15 mouse cellular contexts compared by ENCODE assay signal in genomic region chr10:121869941-121870340, GRCm38 (mm10).
DNase-seq lines count a peak whose midpoint lies in the region; ATAC-seq and TF ChIP-seq lines count a peak whose summit lies in the region.
"Had no signal": no experiment of that assay in that cellular context is flagged by ENCODE, and none has a peak within 500 bp of the region (broad histone marks: within the 10 kb centered on the region; RNA-seq: fewer than 3 reads in every experiment).

No protein-coding gene starts in this region.

- H3K9me3 ChIP-seq in kidney, postnatal 0 days (replicated peaks; ENCODE audit: low read length), result no peaks in the 10 kb centered on the region
- peaks cover 3% of the 10 kb centered on the region; the same call in 1 of the 2 replicates for H3K9me3 ChIP-seq in kidney, embryonic 16.5 days (ENCODE audit: low read length)
- no peaks in the 10 kb centered on the region; the same call in 1 of the 2 replicates for H3K9me3 ChIP-seq in stomach, embryonic 14.5 days (ENCODE audit: control insufficient read depth, low read depth, low read length)
- no peaks in the 10 kb centered on the region for H3K9me3 ChIP-seq in stomach, postnatal 0 days (ENCODE audit: control insufficient read depth, low read length)
- no peaks in the 10 kb centered on the region for H3K9me3 ChIP-seq in stomach, embryonic 16.5 days (replicated peaks; ENCODE audit: control insufficient read depth, low read length)
- H3K9me3 ChIP-seq: embryonic facial prominence, embryonic 15.5 days; liver, embryonic 15.5 days had no signal

- WGBS in kidney, postnatal 0 days, result 64% methylated on average over 8 of the region's 8 CpGs
- 55% methylated on average over 8 of the region's 8 CpGs for WGBS in kidney, embryonic 16.5 days
- WGBS in stomach, embryonic 14.5 days, result 35% methylated on average over 8 of the region's 8 CpGs
- 46% methylated on average over 8 of the region's 8 CpGs for WGBS in stomach, postnatal 0 days
- 39% methylated on average over 8 of the region's 8 CpGs for WGBS in stomach, embryonic 16.5 days

- 0 out of 2 replicates have a peak, but pooled peaks cover 5% of the 10 kb centered on the region for H3K36me3 ChIP-seq in kidney, postnatal 0 days (ENCODE audit: insufficient read depth, low read length)
- peaks cover 17% of the 10 kb centered on the region for H3K36me3 ChIP-seq in kidney, embryonic 16.5 days (ENCODE audit: insufficient read depth, low read length)
- H3K36me3 ChIP-seq in stomach, embryonic 14.5 days (ENCODE audit: control insufficient read depth, insufficient read depth, low read length), result peaks cover 10% of the 10 kb centered on the region
- H3K36me3 ChIP-seq in stomach, postnatal 0 days (ENCODE audit: control insufficient read depth, insufficient read depth, low read length), result no peaks in the 10 kb centered on the region
- peaks cover 9% of the 10 kb centered on the region for H3K36me3 ChIP-seq in stomach, embryonic 16.5 days (ENCODE audit: control insufficient read depth, insufficient read depth, low read length)

- TF ChIP-seq CTCF in kidney, postnatal 0 days (IDR thresholded peaks at IDR 0.05; ENCODE audit: low read depth), result no peak
- no peak for TF ChIP-seq CTCF in stomach, postnatal 0 days (IDR thresholded peaks at IDR 0.05; ENCODE audit: low read depth)

- no peak for TF ChIP-seq EP300 in stomach, postnatal 0 days (optimal IDR thresholded peaks at IDR 0.05)

- H3K4me2 ChIP-seq in kidney, postnatal 0 days (ENCODE audit: low read length), result no peak overlapping the region
- no peak overlapping the region for H3K4me2 ChIP-seq in kidney, embryonic 16.5 days (replicated peaks; ENCODE audit: low read depth, low read length)
- no peak overlapping the region for H3K4me2 ChIP-seq in stomach, embryonic 14.5 days (replicated peaks; ENCODE audit: low read depth, low read length)
- no peak overlapping the region for H3K4me2 ChIP-seq in stomach, postnatal 0 days (replicated peaks; ENCODE audit: low read depth)
- H3K4me2 ChIP-seq in stomach, embryonic 16.5 days (ENCODE audit: low read depth, low read length), result 0 out of 2 replicates have a peak overlapping the region, but pooled peaks have one; percentile 7
- H3K4me2 ChIP-seq: embryonic facial prominence, embryonic 15.5 days; hindbrain, embryonic 12.5 days; liver, embryonic 15.5 days had no signal

- peak; percentile 14 to 21 for DNase-seq in heart, adult 18-20 months
- DNase-seq in heart, postnatal 25 days (ENCODE audit: low spot score), result no peak
- peak; percentile 80 for DNase-seq in kidney, postnatal 0 days (ENCODE audit: low spot score)
- no peak for DNase-seq in stomach, postnatal 0 days (ENCODE audit: low spot score)
- no peak for DNase-seq in spleen, postnatal 10 days (ENCODE audit: low spot score in 2 of 2)
- DNase-seq: adrenal gland, adult 2 months; B cell, adult 2 months; cerebellum, adult 11-12 months; right cerebral cortex, postnatal 4 days had no signal

- no peak for ATAC-seq in kidney, postnatal 0 days (replicated peaks; ENCODE audit: low FRiP score, low read depth)
- no peak for ATAC-seq in kidney, embryonic 16.5 days (ENCODE audit: low FRiP score, low TSS enrichment)
- ATAC-seq in stomach, embryonic 14.5 days (ENCODE audit: insufficient number of reproducible peaks, insufficient read depth, low FRiP score, low read depth), result no peak
- no peak for ATAC-seq in stomach, postnatal 0 days (ENCODE audit: low FRiP score, low TSS enrichment)
- ATAC-seq in stomach, embryonic 16.5 days (ENCODE audit: insufficient read depth, low FRiP score), result peak; percentile 30; the same call in 1 of the 2 replicates

- H3K4me1 ChIP-seq in kidney, postnatal 0 days (replicated peaks; ENCODE audit: insufficient read depth, low read length), result no peaks in the 10 kb centered on the region
- H3K4me1 ChIP-seq in kidney, embryonic 16.5 days (ENCODE audit: insufficient read depth, low read length), result peaks cover 28% of the 10 kb centered on the region
- peaks cover 9% of the 10 kb centered on the region; the same call in 1 of the 2 replicates for H3K4me1 ChIP-seq in stomach, embryonic 14.5 days (ENCODE audit: control insufficient read depth, insufficient read depth, low read length)
- no peaks in the 10 kb centered on the region for H3K4me1 ChIP-seq in stomach, postnatal 0 days (replicated peaks; ENCODE audit: control insufficient read depth, insufficient read depth)
- H3K4me1 ChIP-seq in stomach, embryonic 16.5 days (ENCODE audit: control insufficient read depth, insufficient read depth, low read length), result peaks cover 24% of the 10 kb centered on the region; the same call in 1 of the 2 replicates
- H3K4me1 ChIP-seq: liver, embryonic 15.5 days had no signal

- no peak overlapping the region for H3K9ac ChIP-seq in kidney, postnatal 0 days (ENCODE audit: low read depth, low read length)
- no peak overlapping the region for H3K9ac ChIP-seq in kidney, embryonic 16.5 days (replicated peaks; ENCODE audit: low read length)
- no peak overlapping the region for H3K9ac ChIP-seq in stomach, embryonic 14.5 days (replicated peaks; ENCODE audit: low read depth, low read length)
- H3K9ac ChIP-seq in stomach, postnatal 0 days (ENCODE audit: low read length), result no peak overlapping the region
- H3K9ac ChIP-seq in stomach, embryonic 16.5 days (ENCODE audit: low read length), result no peak overlapping the region
- H3K9ac ChIP-seq: embryonic facial prominence, embryonic 15.5 days; hindbrain, embryonic 12.5 days; liver, embryonic 15.5 days had no signal

- no peak overlapping the region for H3K27ac ChIP-seq in kidney, postnatal 0 days
- H3K27ac ChIP-seq in kidney, embryonic 16.5 days (ENCODE audit: low read length), result no peak overlapping the region
- H3K27ac ChIP-seq in stomach, embryonic 14.5 days (ENCODE audit: low read length), result peak overlapping the region; percentile 48; the same call in 1 of the 2 replicates
- H3K27ac ChIP-seq in stomach, postnatal 0 days (replicated peaks), result no peak overlapping the region
- H3K27ac ChIP-seq in stomach, embryonic 16.5 days (ENCODE audit: low read length), result peak overlapping the region; percentile 62; the same call in 1 of the 2 replicates
- H3K27ac ChIP-seq: embryonic facial prominence, embryonic 15.5 days; hindbrain, embryonic 12.5 days; liver, embryonic 15.5 days had no signal

- H3K27me3 ChIP-seq in kidney, postnatal 0 days (ENCODE audit: insufficient read depth, low read length), result no peaks in the 10 kb centered on the region
- no peaks in the 10 kb centered on the region for H3K27me3 ChIP-seq in kidney, embryonic 16.5 days (ENCODE audit: insufficient read depth, low read length)
- no peaks in the 10 kb centered on the region for H3K27me3 ChIP-seq in stomach, embryonic 14.5 days (ENCODE audit: control insufficient read depth, insufficient read depth, low read length)
- H3K27me3 ChIP-seq in stomach, postnatal 0 days (ENCODE audit: control insufficient read depth, insufficient read depth, low read length), result no peaks in the 10 kb centered on the region
- H3K27me3 ChIP-seq in stomach, embryonic 16.5 days (ENCODE audit: control insufficient read depth, insufficient read depth, low read length), result no peaks in the 10 kb centered on the region
- H3K27me3 ChIP-seq: embryonic facial prominence, embryonic 15.5 days; hindbrain, embryonic 12.5 days; liver, embryonic 15.5 days had no signal

- H3K4me3 ChIP-seq in kidney, postnatal 0 days (replicated peaks; ENCODE audit: low read depth, low read length), result no peak overlapping the region
- H3K4me3 ChIP-seq in kidney, embryonic 16.5 days (ENCODE audit: low read length), result no peak overlapping the region
- H3K4me3 ChIP-seq in stomach, embryonic 14.5 days (ENCODE audit: low read depth, low read length), result no peak overlapping the region
- no peak overlapping the region for H3K4me3 ChIP-seq in stomach, postnatal 0 days (ENCODE audit: low read depth, low read length)
- H3K4me3 ChIP-seq in stomach, embryonic 16.5 days (replicated peaks; ENCODE audit: low read length), result no peak overlapping the region
- H3K4me3 ChIP-seq: embryonic facial prominence, embryonic 15.5 days; hindbrain, embryonic 12.5 days; liver, embryonic 15.5 days had no signal

- intact Hi-C loops in heart, postnatal 25 days (cut with DNase I), result no loop called here

Comparison
In these comparisons a context has a peak if more than half of its experiments do, and no peak if none do; other contexts are left out.
1. DNase-seq: peak in heart, adult 18-20 months (2 of 2) and kidney, postnatal 0 days (single experiment); none in heart, postnatal 25 days (single experiment), stomach, postnatal 0 days (single experiment) and spleen, postnatal 10 days (0 of 2).
2. H3K27ac ChIP-seq: peak in stomach, embryonic 14.5 days (single experiment) and stomach, embryonic 16.5 days (single experiment); none in kidney, postnatal 0 days (single experiment), kidney, embryonic 16.5 days (single experiment) and stomach, postnatal 0 days (single experiment).